Mouse (Mus musculus): Measurements from ENCODE around the gene Slc22a5.

The Slc22a5 gene

GRCm38 (mm10) chr11:53839663-53840642, 51.5 kb downstream of the Slc22a5 start:
- DNase-seq (ENCODE audit: low spot score), result no peak

DNA sequence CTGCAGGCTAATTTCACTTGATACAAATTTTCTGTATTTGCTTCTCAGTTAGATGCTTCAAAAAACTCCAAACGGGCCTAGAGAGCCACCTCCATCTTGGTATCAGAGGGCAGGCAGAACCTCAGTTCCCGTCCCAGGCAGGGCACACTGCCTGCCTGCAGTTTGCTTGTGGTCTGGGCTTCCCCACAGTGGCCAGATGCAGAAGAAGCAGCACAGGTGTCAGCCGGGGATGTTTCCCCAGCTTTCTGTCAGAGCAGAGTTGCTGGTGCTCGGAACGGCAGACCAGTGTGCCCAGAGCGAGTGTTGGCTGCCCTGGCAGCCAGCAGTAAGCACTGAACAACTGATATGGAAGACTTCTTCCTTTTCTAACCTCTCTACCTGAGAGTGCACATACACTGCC, 52.3 kb downstream of the Slc22a5 start:
- no peak for DNase-seq (ENCODE audit: low spot score)

DNA sequence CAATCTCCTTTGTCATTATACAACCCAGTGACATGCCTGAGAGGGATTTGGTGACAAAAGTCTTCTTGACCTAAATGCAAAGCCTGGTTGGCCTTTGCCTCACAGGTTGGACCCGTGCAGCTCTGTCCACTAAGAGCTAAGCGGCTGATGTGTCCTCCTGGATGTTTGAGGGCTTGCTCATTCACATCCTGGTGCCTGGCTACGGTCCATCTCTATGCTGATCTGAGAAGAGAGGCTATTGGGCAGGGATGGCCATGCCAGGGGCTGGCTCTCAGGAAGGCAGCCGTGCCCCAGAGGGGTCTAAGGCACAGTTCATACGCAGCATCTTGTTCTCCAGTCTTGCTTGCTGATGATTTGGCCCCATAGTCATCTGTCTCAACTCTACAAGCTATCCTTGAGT, 53.7 kb downstream of the Slc22a5 start:
- no peak for DNase-seq (ENCODE audit: low spot score)

GRCm38 (mm10) chr11:53835379-53836010, 56.0 kb downstream of the Slc22a5 start:
- DNase-seq (ENCODE audit: low spot score), result no peak

GRCm38 (mm10) chr11:53825409-53825808, 66.1 kb downstream of the Slc22a5 start:
- DNase-seq (ENCODE audit: low spot score), result no peak

DNA sequence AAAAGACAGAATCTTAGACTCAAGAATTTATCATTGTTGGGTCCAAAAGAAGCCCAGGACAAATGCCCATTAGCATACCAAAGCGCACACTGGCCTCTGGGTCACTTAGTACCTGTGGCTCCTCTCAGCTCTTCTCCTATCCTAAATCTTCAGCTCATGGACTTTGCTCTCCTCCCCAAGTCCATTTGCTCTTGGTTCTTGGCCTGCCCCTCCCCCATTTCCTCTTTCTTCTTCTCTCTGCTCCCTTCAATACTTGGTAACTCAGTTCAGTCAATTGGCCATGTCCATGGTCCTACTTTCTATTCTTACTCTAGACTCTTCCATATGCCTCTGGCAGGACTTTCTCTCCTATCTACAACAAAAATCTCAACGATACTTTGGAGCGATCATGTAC, 69.5 kb downstream of the Slc22a5 start:
- DNase-seq (ENCODE audit: low spot score), result no peak

DNA sequence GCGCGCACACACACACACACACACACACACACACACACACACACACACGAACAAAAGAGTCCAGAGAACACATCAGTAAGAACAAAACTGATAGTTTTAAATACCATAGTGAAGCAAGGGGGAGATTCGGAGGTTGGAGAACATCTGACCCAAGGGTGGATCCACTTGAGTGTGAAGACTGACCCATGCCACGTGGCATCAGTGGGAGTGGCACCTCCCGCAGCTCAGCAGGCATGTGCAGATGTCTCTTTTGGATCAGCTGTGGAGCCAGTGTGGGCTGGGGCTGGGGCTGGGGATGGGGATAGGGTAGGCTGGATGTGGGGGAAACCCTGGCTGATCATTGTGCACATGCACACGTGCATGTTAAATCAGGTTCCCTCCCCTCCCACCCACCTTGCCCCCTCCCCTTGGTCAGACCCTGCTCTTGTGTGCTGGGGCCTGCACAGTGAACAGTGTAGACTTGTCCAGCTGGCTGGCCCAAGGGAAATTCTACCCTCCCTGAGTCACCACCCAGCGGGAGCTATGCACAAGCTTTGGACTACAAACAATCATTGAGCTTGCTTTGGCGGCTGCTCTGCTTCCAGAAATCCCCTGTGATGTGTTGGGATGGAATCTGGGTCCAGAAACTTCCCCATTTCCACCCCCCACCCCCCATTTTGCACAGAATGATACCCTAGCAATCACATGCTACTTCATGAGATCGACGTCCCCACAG, 70.1 kb downstream of the Slc22a5 start:
- no peak for DNase-seq (ENCODE audit: low spot score)

- no peak for DNase-seq (ENCODE audit: low spot score)
These were observed 70.8 kb downstream of the Slc22a5 start for GRCm38 (mm10) chr11:53820516-53821170.

DNA sequence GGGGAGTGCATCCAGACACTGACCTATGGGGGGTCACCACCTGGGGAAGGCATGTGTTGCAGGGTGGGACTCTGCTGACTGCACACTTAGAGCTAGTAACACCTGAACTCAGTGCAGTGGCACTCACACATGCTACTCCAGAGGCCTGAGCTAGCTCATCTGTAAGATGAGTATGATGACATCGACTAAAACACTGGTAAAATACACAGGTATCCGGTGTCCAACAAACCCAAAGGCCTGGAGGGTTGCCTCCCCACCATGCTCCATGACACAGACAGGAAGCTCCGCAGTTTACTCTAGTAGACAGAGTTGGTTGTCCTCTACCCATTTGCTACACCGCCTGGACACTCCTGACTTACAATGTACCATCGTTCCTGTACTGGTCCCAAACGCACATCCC, 71.9 kb downstream of the Slc22a5 start:
- DNase-seq (ENCODE audit: low spot score), result no peak

- peak; percentile 66 for DNase-seq (ENCODE audit: low spot score)
These were observed 72.7 kb downstream of the Slc22a5 start for GRCm38 (mm10) chr11:53818794-53819193.

DNA sequence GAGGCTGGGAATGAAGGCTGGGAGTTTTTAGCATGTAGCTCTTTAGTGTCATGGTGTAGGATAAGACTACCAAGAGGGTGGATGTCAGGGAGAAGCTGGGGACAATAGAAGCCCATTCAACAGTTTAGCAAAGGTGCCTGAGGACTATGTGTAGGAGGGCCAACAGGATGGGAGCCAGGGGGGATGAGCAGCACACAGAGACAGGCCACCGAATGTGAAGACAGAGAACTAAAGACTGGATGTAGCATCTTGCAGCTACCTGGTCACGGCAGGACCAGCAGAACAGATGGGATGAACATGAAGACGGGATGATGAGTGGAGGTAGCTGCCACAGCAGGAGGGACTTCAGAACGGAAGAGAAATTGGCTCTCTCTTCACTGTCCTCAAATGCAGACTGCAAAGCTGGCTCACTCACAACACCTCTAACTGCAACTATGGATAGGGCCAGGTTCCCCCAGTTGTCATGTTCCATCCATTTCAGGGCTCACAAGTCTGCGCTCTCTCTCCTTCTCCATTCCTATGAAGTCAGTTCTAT, 74.6 kb downstream of the Slc22a5 start:
- DNase-seq (ENCODE audit: low spot score), result no peak

DNA sequence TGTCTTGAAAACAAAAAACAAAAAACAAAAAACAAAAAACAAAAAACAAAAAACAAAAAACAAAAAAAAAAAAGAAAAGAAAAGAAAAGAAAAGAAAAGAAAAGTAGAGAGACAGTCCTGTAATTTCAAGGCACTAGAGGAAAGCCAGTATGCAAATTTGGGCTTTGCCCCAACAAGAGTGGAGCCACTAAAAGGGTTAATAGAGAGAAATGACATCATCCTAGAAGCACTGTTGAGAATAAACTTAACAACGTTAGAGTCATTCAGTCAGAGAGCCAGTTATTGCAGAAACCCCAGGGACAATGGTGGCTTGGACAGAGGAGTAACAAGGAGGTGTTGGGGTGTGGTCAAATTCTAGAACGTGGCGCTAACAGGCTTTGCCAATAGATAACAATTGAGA, 76.7 kb downstream of the Slc22a5 start:
- no peak for DNase-seq (ENCODE audit: low spot score)

Measured in lung, postnatal 25 days (tissue).